Mouse (Mus musculus): ENCODE results near the gene Gm49337.
A peak's percentile ranks its signal among the peaks of the same experiment; 100 is the strongest.

Gene Gm49337

GRCm38 (mm10) chr4:116173072-116173471 lies at the start of gene Gm49337, which contains the start of gene 1700042G07Rik:
TSS of gene Gm49337 (plus strand) at chr4:116173384.
TSS of gene 1700042G07Rik (plus strand) at chr4:116173372.
- DNase-seq (ENCODE audit: low read depth, low spot score) = no peak

- peak; percentile 92 for DNase-seq (ENCODE audit: low read depth, low spot score)
These were observed 49.3 kb upstream of the Gm49337 start, which contains the start of the genes Rad54l and Pomgnt1 for GRCm38 (mm10) chr4:116123602-116124519. TSS of gene Rad54l (minus strand) at chr4:116123690. TSS of gene Pomgnt1 (plus strand) at chr4:116123840.

GRCm38 (mm10) chr4:116125803-116126386 lies 47.3 kb upstream of the Gm49337 start:
- DNase-seq (ENCODE audit: low read depth, low spot score) = no peak

- DNase-seq (ENCODE audit: low read depth, low spot score) = no peak
These were observed 45.2 kb upstream of the Gm49337 start for GRCm38 (mm10) chr4:116127956-116128355.

GRCm38 (mm10) chr4:116133126-116133525 lies 40.1 kb upstream of the Gm49337 start:
- DNase-seq (ENCODE audit: low read depth, low spot score) = no peak

- peak; percentile 66 for DNase-seq (ENCODE audit: low read depth, low spot score)
These were observed 38.2 kb upstream of the Gm49337 start for GRCm38 (mm10) chr4:116134990-116135389.

GRCm38 (mm10) chr4:116137421-116137996 lies 35.7 kb upstream of the Gm49337 start:
- DNase-seq (ENCODE audit: low read depth, low spot score) = peak; percentile 90

- DNase-seq (ENCODE audit: low read depth, low spot score) = no peak
These were observed 32.2 kb upstream of the Gm49337 start for GRCm38 (mm10) chr4:116140801-116141574.

GRCm38 (mm10) chr4:116141736-116142135 lies 31.4 kb upstream of the Gm49337 start:
- no peak for DNase-seq (ENCODE audit: low read depth, low spot score)

- no peak for DNase-seq (ENCODE audit: low read depth, low spot score)
These were observed 30.9 kb upstream of the Gm49337 start for GRCm38 (mm10) chr4:116142269-116142668.

GRCm38 (mm10) chr4:116143317-116143811 lies 29.8 kb upstream of the Gm49337 start:
- peak; percentile 71 for DNase-seq (ENCODE audit: low read depth, low spot score)

GRCm38 (mm10) chr4:116143891-116144717 lies 29.1 kb upstream of the Gm49337 start:
- peak; percentile 80 for DNase-seq (ENCODE audit: low read depth, low spot score)

GRCm38 (mm10) chr4:116149812-116150155 lies 23.4 kb upstream of the Gm49337 start:
- no peak for DNase-seq (ENCODE audit: low read depth, low spot score)

- peak; percentile 80 for DNase-seq (ENCODE audit: low read depth, low spot score)
These were observed 22.9 kb upstream of the Gm49337 start for GRCm38 (mm10) chr4:116150156-116150861.

GRCm38 (mm10) chr4:116150862-116151221 lies 22.3 kb upstream of the Gm49337 start:
- no peak for DNase-seq (ENCODE audit: low read depth, low spot score)

GRCm38 (mm10) chr4:116151238-116151637 lies 21.9 kb upstream of the Gm49337 start, which contains the start of gene Lurap1:
TSS of gene Lurap1 (minus strand) at chr4:116151338.
- DNase-seq (ENCODE audit: low read depth, low spot score) = no peak

- no peak for DNase-seq (ENCODE audit: low read depth, low spot score)
These were observed 20.5 kb upstream of the Gm49337 start for GRCm38 (mm10) chr4:116152702-116153101.

GRCm38 (mm10) chr4:116157882-116158281 lies 15.3 kb upstream of the Gm49337 start:
- DNase-seq (ENCODE audit: low read depth, low spot score) = no peak

GRCm38 (mm10) chr4:116159912-116160311 lies 13.3 kb upstream of the Gm49337 start:
- no peak for DNase-seq (ENCODE audit: low read depth, low spot score)

GRCm38 (mm10) chr4:116160769-116161168 lies 12.4 kb upstream of the Gm49337 start:
- no peak for DNase-seq (ENCODE audit: low read depth, low spot score)
